Mouse (Mus musculus): ENCODE results near the gene Ralgps1.

- TF ChIP-seq CTCF (IDR thresholded peaks at IDR 0.05; ENCODE audit: extremely low read depth, insufficient read depth, low read length) (no peak), POLR2A (IDR thresholded peaks at IDR 0.05; ENCODE audit: extremely low read depth, insufficient read depth, low read length) (no peak)
Observed at GRCm38 (mm10) chr2:33179930-33180630, 191.2 kb downstream of the Ralgps1 start.
